Mouse (Mus musculus): ENCODE measurements around the gene Tmem56.

Tmem56 gene

GRCm38 (mm10) chr3:121282998-121283397, at the start of gene Tmem56:
Gene Tmem56, minus strand, starts transcription at chr3:121283098.
- no peak for DNase-seq (ENCODE audit: low read depth)

- DNase-seq (ENCODE audit: low read depth): no peak
Measured at GRCm38 (mm10) chr3:121330244-121330646, 47.3 kb upstream of the Tmem56 start.

GRCm38 (mm10) chr3:121329647-121330046, 46.7 kb upstream of the Tmem56 start:
- no peak for DNase-seq (ENCODE audit: low read depth)

GRCm38 (mm10) chr3:121327406-121327805, 44.5 kb upstream of the Tmem56 start:
- peak; percentile 69 for DNase-seq (ENCODE audit: low read depth)

GRCm38 (mm10) chr3:121323371-121323770, 40.5 kb upstream of the Tmem56 start:
- DNase-seq (ENCODE audit: low read depth): no peak

GRCm38 (mm10) chr3:121320896-121321295, 38.0 kb upstream of the Tmem56 start:
- no peak for DNase-seq (ENCODE audit: low read depth)

- no peak for DNase-seq (ENCODE audit: low read depth)
Measured at GRCm38 (mm10) chr3:121319906-121320305, 37.0 kb upstream of the Tmem56 start.

- DNase-seq (ENCODE audit: low read depth): no peak
Measured at GRCm38 (mm10) chr3:121315498-121315897, 32.6 kb upstream of the Tmem56 start.

GRCm38 (mm10) chr3:121314149-121314548, 31.3 kb upstream of the Tmem56 start:
- DNase-seq (ENCODE audit: low read depth): no peak

- no peak for DNase-seq (ENCODE audit: low read depth)
Measured at GRCm38 (mm10) chr3:121312979-121313378, 30.1 kb upstream of the Tmem56 start.

- no peak for DNase-seq (ENCODE audit: low read depth)
Measured at GRCm38 (mm10) chr3:121312426-121312825, 29.5 kb upstream of the Tmem56 start.

- DNase-seq (ENCODE audit: low read depth): peak; percentile 72
Measured at GRCm38 (mm10) chr3:121309896-121310714, 27.2 kb upstream of the Tmem56 start.

- no peak for DNase-seq (ENCODE audit: low read depth)
Measured at GRCm38 (mm10) chr3:121309429-121309828, 26.5 kb upstream of the Tmem56 start.

- no peak for DNase-seq (ENCODE audit: low read depth)
Measured at GRCm38 (mm10) chr3:121308935-121309334, 26.0 kb upstream of the Tmem56 start.

GRCm38 (mm10) chr3:121307532-121308234, 24.8 kb upstream of the Tmem56 start:
- DNase-seq (ENCODE audit: low read depth): peak; percentile 93

- DNase-seq (ENCODE audit: low read depth): peak; percentile 28
Measured at GRCm38 (mm10) chr3:121306641-121307040, 23.7 kb upstream of the Tmem56 start.

GRCm38 (mm10) chr3:121294200-121294599, 11.3 kb upstream of the Tmem56 start:
- DNase-seq (ENCODE audit: low read depth): no peak

- DNase-seq (ENCODE audit: low read depth): peak; percentile 99
Measured at GRCm38 (mm10) chr3:121291560-121292258, 8.8 kb upstream of the Tmem56 start, which contains the start of gene Alg14. Gene Alg14, plus strand, starts transcription at chr3:121291773.

GRCm38 (mm10) chr3:121291225-121291559, 8.3 kb upstream of the Tmem56 start:
- DNase-seq (ENCODE audit: low read depth): no peak

GRCm38 (mm10) chr3:121290681-121291080, 7.8 kb upstream of the Tmem56 start:
- DNase-seq (ENCODE audit: low read depth): no peak

GRCm38 (mm10) chr3:121287151-121287550, 4.3 kb upstream of the Tmem56 start:
- no peak for DNase-seq (ENCODE audit: low read depth)

- DNase-seq (ENCODE audit: low read depth): no peak
Measured at GRCm38 (mm10) chr3:121285219-121285618, 2.3 kb upstream of the Tmem56 start.

GRCm38 (mm10) chr3:121279679-121280078, 3.2 kb downstream of the Tmem56 start:
- no peak for DNase-seq (ENCODE audit: low read depth)
